Mouse (Mus musculus): ENCODE measurements around the gene Atp6v0d1. TPM values are rescaled to one million over a fixed set of nuclear protein-coding genes. Genes with fewer than 3 reads are reported as not detected.

The Atp6v0d1 gene
- 89.8 and 95.5 TPM in 2 replicates for polyA plus RNA-seq (2014; fragmentation: Nextera tagmentation; extraction: Ambion mirVana)

- H3K4me2 ChIP-seq (ENCODE audit: low read depth, low read length) = peak within 1 kb of the TSS; percentile 91
- 4% methylated on average over 53 of the region's 53 CpGs for WGBS
Measured at GRCm38 (mm10) chr8:105565952-105566702, at the start of gene Atp6v0d1. TSS of gene Atp6v0d1 (minus strand) at chr8:105566047.

GRCm38 (mm10) chr8:105613830-105614511 is 48.1 kb upstream of the Atp6v0d1 start:
- Histone ChIP-seq H3K9me3 (replicated peaks; ENCODE audit: control insufficient read depth, low read length) (no peaks in the 10 kb centered on the region), H3K4me3 (ENCODE audit: low read depth, low read length) (peak overlapping the region; percentile 48), H3K36me3 (replicated peaks; ENCODE audit: control insufficient read depth, insufficient read depth, low read depth, low read length) (no peaks in the 10 kb centered on the region; the same call in none of the 2 replicates), H3K27me3 (ENCODE audit: control insufficient read depth, insufficient read depth, low read length) (peaks cover 4% of the 10 kb centered on the region), H3K4me1 (ENCODE audit: control insufficient read depth, insufficient read depth, low read length) (peaks cover 6% of the 10 kb centered on the region; the same call in 1 of the 2 replicates), H3K4me2 (ENCODE audit: low read depth, low read length) (peak overlapping the region; percentile 98), H3K9ac (replicated peaks; ENCODE audit: low read length) (peak overlapping the region; percentile 64), H3K27ac (replicated peaks; ENCODE audit: low read depth, low read length) (no peak overlapping the region)
- ATAC-seq (replicated peaks; ENCODE audit: insufficient number of reproducible peaks, low FRiP score, low TSS enrichment, low read depth) (peak; percentile 53), DNase-seq (ENCODE audit: low spot score) (peak; percentile 67)
- whole genome bisulfite sequencing = under 1% methylated on average over 48 of the region's 50 CpGs

More at GRCm38 (mm10) chr8:105565952-105566702, at the start of gene Atp6v0d1:
- Histone ChIP-seq H3K9ac (replicated peaks; ENCODE audit: low read length) (peak within 1 kb of the TSS; percentile 82), H3K9me3 (replicated peaks; ENCODE audit: control insufficient read depth, low read length) (no peaks in the 10 kb centered on the region), H3K4me3 (ENCODE audit: low read depth, low read length) (peak within 1 kb of the TSS; percentile 86), H3K27me3 (ENCODE audit: control insufficient read depth, insufficient read depth, low read length) (no peaks in the 10 kb centered on the region), H3K27ac (replicated peaks; ENCODE audit: low read depth, low read length) (peak within 1 kb of the TSS; percentile 20; the same call in 1 of the 2 replicates), H3K4me1 (ENCODE audit: control insufficient read depth, insufficient read depth, low read length) (no peaks in the 10 kb centered on the region; the same call in 1 of the 2 replicates), H3K36me3 (replicated peaks; ENCODE audit: control insufficient read depth, insufficient read depth, low read depth, low read length) (no peaks in the 10 kb centered on the region)
- DNase-seq (ENCODE audit: low spot score) (peak; percentile 100), ATAC-seq (replicated peaks; ENCODE audit: insufficient number of reproducible peaks, low FRiP score, low TSS enrichment, low read depth) (peak; percentile 99)

GRCm38 (mm10) chr8:105613037-105613436 is 47.2 kb upstream of the Atp6v0d1 start:
- Histone ChIP-seq H3K27ac (replicated peaks; ENCODE audit: low read depth, low read length) (no peak overlapping the region), H3K4me2 (ENCODE audit: low read depth, low read length) (0 out of 2 replicates have a peak overlapping the region, but pooled peaks have one; percentile 21), H3K9me3 (replicated peaks; ENCODE audit: control insufficient read depth, low read length) (no peaks in the 10 kb centered on the region), H3K9ac (replicated peaks; ENCODE audit: low read length) (peak overlapping the region; percentile 23; the same call in 1 of the 2 replicates), H3K27me3 (ENCODE audit: control insufficient read depth, insufficient read depth, low read length) (peaks cover 4% of the 10 kb centered on the region), H3K4me3 (ENCODE audit: low read depth, low read length) (no peak overlapping the region), H3K36me3 (replicated peaks; ENCODE audit: control insufficient read depth, insufficient read depth, low read depth, low read length) (no peaks in the 10 kb centered on the region; the same call in none of the 2 replicates), H3K4me1 (ENCODE audit: control insufficient read depth, insufficient read depth, low read length) (peaks cover 6% of the 10 kb centered on the region; the same call in 1 of the 2 replicates)
- ATAC-seq (replicated peaks; ENCODE audit: insufficient number of reproducible peaks, low FRiP score, low TSS enrichment, low read depth) = no peak
- no peak for DNase-seq (ENCODE audit: low spot score)
- WGBS = 3% methylated on average over 20 of the region's 20 CpGs

- Histone ChIP-seq H3K4me2 (ENCODE audit: low read depth, low read length) (no peak overlapping the region), H3K27ac (replicated peaks; ENCODE audit: low read depth, low read length) (no peak overlapping the region), H3K36me3 (replicated peaks; ENCODE audit: control insufficient read depth, insufficient read depth, low read depth, low read length) (no peaks in the 10 kb centered on the region; the same call in 1 of the 2 replicates), H3K4me1 (ENCODE audit: control insufficient read depth, insufficient read depth, low read length) (peaks cover 10% of the 10 kb centered on the region; the same call in 1 of the 2 replicates), H3K9ac (replicated peaks; ENCODE audit: low read length) (no peak overlapping the region), H3K27me3 (ENCODE audit: control insufficient read depth, insufficient read depth, low read length) (peaks cover 4% of the 10 kb centered on the region), H3K4me3 (ENCODE audit: low read depth, low read length) (no peak overlapping the region), H3K9me3 (replicated peaks; ENCODE audit: control insufficient read depth, low read length) (no peaks in the 10 kb centered on the region)
- 85% methylated on average over 9 of the region's 9 CpGs for WGBS
- no peak for ATAC-seq (replicated peaks; ENCODE audit: insufficient number of reproducible peaks, low FRiP score, low TSS enrichment, low read depth)
- no peak for DNase-seq (ENCODE audit: low spot score)
Measured at GRCm38 (mm10) chr8:105611836-105612235, 46.0 kb upstream of the Atp6v0d1 start.

GRCm38 (mm10) chr8:105609771-105610170 is 43.9 kb upstream of the Atp6v0d1 start:
- Histone ChIP-seq H3K36me3 (replicated peaks; ENCODE audit: control insufficient read depth, insufficient read depth, low read depth, low read length) (no peaks in the 10 kb centered on the region), H3K4me2 (ENCODE audit: low read depth, low read length) (no peak overlapping the region), H3K9ac (replicated peaks; ENCODE audit: low read length) (no peak overlapping the region), H3K9me3 (replicated peaks; ENCODE audit: control insufficient read depth, low read length) (no peaks in the 10 kb centered on the region), H3K27me3 (ENCODE audit: control insufficient read depth, insufficient read depth, low read length) (peaks cover 4% of the 10 kb centered on the region), H3K27ac (replicated peaks; ENCODE audit: low read depth, low read length) (no peak overlapping the region), H3K4me1 (ENCODE audit: control insufficient read depth, insufficient read depth, low read length) (peaks cover 13% of the 10 kb centered on the region; the same call in 1 of the 2 replicates), H3K4me3 (ENCODE audit: low read depth, low read length) (no peak overlapping the region)
- ATAC-seq (replicated peaks; ENCODE audit: insufficient number of reproducible peaks, low FRiP score, low TSS enrichment, low read depth) (no peak), DNase-seq (ENCODE audit: low spot score) (no peak)
- 84% methylated on average over 4 of the region's 4 CpGs for whole genome bisulfite sequencing

GRCm38 (mm10) chr8:105609355-105609754 is 43.5 kb upstream of the Atp6v0d1 start:
- Histone ChIP-seq H3K36me3 (replicated peaks; ENCODE audit: control insufficient read depth, insufficient read depth, low read depth, low read length) (no peaks in the 10 kb centered on the region), H3K9ac (replicated peaks; ENCODE audit: low read length) (no peak overlapping the region), H3K4me2 (ENCODE audit: low read depth, low read length) (no peak overlapping the region), H3K9me3 (replicated peaks; ENCODE audit: control insufficient read depth, low read length) (no peaks in the 10 kb centered on the region), H3K27ac (replicated peaks; ENCODE audit: low read depth, low read length) (no peak overlapping the region), H3K4me1 (ENCODE audit: control insufficient read depth, insufficient read depth, low read length) (peaks cover 13% of the 10 kb centered on the region; the same call in 1 of the 2 replicates), H3K4me3 (ENCODE audit: low read depth, low read length) (no peak overlapping the region), H3K27me3 (ENCODE audit: control insufficient read depth, insufficient read depth, low read length) (peaks cover 4% of the 10 kb centered on the region)
- WGBS = 69% methylated on average over 2 of the region's 2 CpGs
- DNase-seq (ENCODE audit: low spot score) (no peak), ATAC-seq (replicated peaks; ENCODE audit: insufficient number of reproducible peaks, low FRiP score, low TSS enrichment, low read depth) (no peak)

- H3K4me3 ChIP-seq (ENCODE audit: low read depth, low read length) = no peak overlapping the region
- H3K9ac ChIP-seq (replicated peaks; ENCODE audit: low read length) = no peak overlapping the region
- no peak overlapping the region for H3K4me2 ChIP-seq (ENCODE audit: low read depth, low read length)
- H3K27me3 ChIP-seq (ENCODE audit: control insufficient read depth, insufficient read depth, low read length) = no peaks in the 10 kb centered on the region; the same call in 1 of the 2 replicates
- peak; percentile 70 for DNase-seq (ENCODE audit: low spot score)
- no peaks in the 10 kb centered on the region for H3K9me3 ChIP-seq (replicated peaks; ENCODE audit: control insufficient read depth, low read length)
- ATAC-seq (replicated peaks; ENCODE audit: insufficient number of reproducible peaks, low FRiP score, low TSS enrichment, low read depth) = no peak
- H3K36me3 ChIP-seq (replicated peaks; ENCODE audit: control insufficient read depth, insufficient read depth, low read depth, low read length) = no peaks in the 10 kb centered on the region
- no peak overlapping the region for H3K27ac ChIP-seq (replicated peaks; ENCODE audit: low read depth, low read length)
- H3K4me1 ChIP-seq (ENCODE audit: control insufficient read depth, insufficient read depth, low read length) = peaks cover 7% of the 10 kb centered on the region; the same call in 1 of the 2 replicates
- 28% methylated on average over 4 of the region's 4 CpGs for WGBS
Measured at GRCm38 (mm10) chr8:105607684-105608083, 41.8 kb upstream of the Atp6v0d1 start.

Data from embryonic facial prominence, embryonic 11.5 days (tissue).